Mouse (Mus musculus) right cerebral cortex, postnatal 25 days (tissue): ENCODE measurements around the gene Sval1.

Experiments used
- DNase-seq: peaks from one replicate; pipeline ENCODE4 v3.0.0; 2022

Gene Sval1

GRCm38 (mm10) chr6:41951330-41951729 is at the start of gene Sval1:
TSS of gene Sval1 (plus strand) at chr6:41951630.
- no peak for DNase-seq

GRCm38 (mm10) chr6:41911625-41912024 is 39.8 kb upstream of the Sval1 start:
- DNase-seq: no peak

GRCm38 (mm10) chr6:41914883-41915282 is 36.5 kb upstream of the Sval1 start:
- DNase-seq: no peak

- DNase-seq: no peak
These were observed 16.4 kb downstream of the Sval1 start, which contains the start of gene Sval3 for GRCm38 (mm10) chr6:41967840-41968239. TSS of gene Sval3 (plus strand) at chr6:41968140.
